Mouse (Mus musculus): ENCODE results near the gene Gpr161. TPM values are rescaled to one million over a fixed set of nuclear protein-coding genes. Genes with fewer than 3 reads are reported as not detected.
A peak's percentile ranks its signal among the peaks of the same experiment; 100 is the strongest.

Gene Gpr161
- polyA plus RNA-seq, 1 experiment from 2014 or later = 0.81 TPM

- WGBS = 91% methylated on average over 3 of the region's 3 CpGs
Observed at GRCm38 (mm10) chr1:165365057-165365456, 69.5 kb downstream of the Gpr161 start.

GRCm38 (mm10) chr1:165370990-165371389 is 75.4 kb downstream of the Gpr161 start:
- H3K27me3 ChIP-seq (replicated peaks; ENCODE audit: control insufficient read depth, insufficient read depth, low read length) = no peaks in the 10 kb centered on the region
- no peak overlapping the region for H3K4me2 ChIP-seq (ENCODE audit: low read depth, low read length)
- ATAC-seq = no peak
- H3K4me3 ChIP-seq (ENCODE audit: low read length) = no peak overlapping the region
- WGBS = 91% methylated on average over 4 of the region's 4 CpGs
- H3K9ac ChIP-seq (ENCODE audit: low read depth, low read length) = no peak overlapping the region
- no peak overlapping the region for H3K27ac ChIP-seq (ENCODE audit: low read length)
- no peaks in the 10 kb centered on the region for H3K36me3 ChIP-seq (ENCODE audit: control insufficient read depth, insufficient read depth, low read length)
- no peaks in the 10 kb centered on the region for H3K9me3 ChIP-seq (ENCODE audit: control insufficient read depth, low read length)
- H3K4me1 ChIP-seq (ENCODE audit: control insufficient read depth, insufficient read depth, low read length) = no peaks in the 10 kb centered on the region

More at GRCm38 (mm10) chr1:165365057-165365456, 69.5 kb downstream of the Gpr161 start:
- Histone ChIP-seq H3K4me1 (ENCODE audit: control insufficient read depth, insufficient read depth, low read length) (no peaks in the 10 kb centered on the region), H3K4me3 (ENCODE audit: low read length) (no peak overlapping the region), H3K36me3 (ENCODE audit: control insufficient read depth, insufficient read depth, low read length) (no peaks in the 10 kb centered on the region), H3K9me3 (ENCODE audit: control insufficient read depth, low read length) (no peaks in the 10 kb centered on the region), H3K27me3 (replicated peaks; ENCODE audit: control insufficient read depth, insufficient read depth, low read length) (no peaks in the 10 kb centered on the region), H3K9ac (ENCODE audit: low read depth, low read length) (no peak overlapping the region), H3K27ac (ENCODE audit: low read length) (no peak overlapping the region), H3K4me2 (ENCODE audit: low read depth, low read length) (no peak overlapping the region)
- no peak for ATAC-seq

GRCm38 (mm10) chr1:165373839-165374238 is 78.2 kb downstream of the Gpr161 start:
- H3K4me2 ChIP-seq (ENCODE audit: low read depth, low read length) = no peak overlapping the region
- no peak overlapping the region for H3K27ac ChIP-seq (ENCODE audit: low read length)
- H3K4me3 ChIP-seq (ENCODE audit: low read length) = no peak overlapping the region
- ATAC-seq = no peak
- no peaks in the 10 kb centered on the region for H3K4me1 ChIP-seq (ENCODE audit: control insufficient read depth, insufficient read depth, low read length)
- 62% methylated on average over 9 of the region's 9 CpGs for WGBS
- H3K36me3 ChIP-seq (ENCODE audit: control insufficient read depth, insufficient read depth, low read length) = no peaks in the 10 kb centered on the region
- peak overlapping the region; percentile 30; the same call in 1 of the 2 replicates for H3K9ac ChIP-seq (ENCODE audit: low read depth, low read length)
- no peaks in the 10 kb centered on the region for H3K9me3 ChIP-seq (ENCODE audit: control insufficient read depth, low read length)
- H3K27me3 ChIP-seq (replicated peaks; ENCODE audit: control insufficient read depth, insufficient read depth, low read length) = no peaks in the 10 kb centered on the region

Other genes with a start within 250 kb of the Gpr161 start
- not detected in 2 replicates for gene Tbx19, start 135.0 kb upstream of the Gpr161 start, polyA plus RNA-seq (2015; fragmentation: Nextera tagmentation; extraction: Ambion mirVana)
- 28.6 and 33.3 TPM in 2 replicates for gene Sft2d2, start 101.4 kb upstream of the Gpr161 start, polyA plus RNA-seq (2015; fragmentation: Nextera tagmentation; extraction: Ambion mirVana)
- 77.9 and 83.9 TPM in 2 replicates for gene Tiprl, start 58.8 kb upstream of the Gpr161 start, polyA plus RNA-seq (2015; fragmentation: Nextera tagmentation; extraction: Ambion mirVana)
- 10.1 and 10.7 TPM in 2 replicates for gene Dcaf6, start 164.7 kb downstream of the Gpr161 start, polyA plus RNA-seq (2015; fragmentation: Nextera tagmentation; extraction: Ambion mirVana)
- gene Mpc2, start 164.8 kb downstream of the Gpr161 start, polyA plus RNA-seq (2015; fragmentation: Nextera tagmentation; extraction: Ambion mirVana) = 154 and 156 TPM in 2 replicates
- gene Adcy10, start 189.4 kb downstream of the Gpr161 start, polyA plus RNA-seq (2015; fragmentation: Nextera tagmentation; extraction: Ambion mirVana) = not detected in 2 replicates

Data from intestine, embryonic 16.5 days (tissue).